Mouse (Mus musculus) urinary bladder, postnatal 25 days (tissue): Measurements from ENCODE around the gene Tgif2.
"Not testable (repeated sequence)": the region's sequence is repeated elsewhere in the genome, so short reads cannot be mapped to it uniquely, and the experiment has no call there.

Experiments
- DNase-seq: peaks from one replicate; pipeline ENCODE4 v3.0.0; 2022; ENCODE audit warnings: low spot score

Gene Tgif2

DNA sequence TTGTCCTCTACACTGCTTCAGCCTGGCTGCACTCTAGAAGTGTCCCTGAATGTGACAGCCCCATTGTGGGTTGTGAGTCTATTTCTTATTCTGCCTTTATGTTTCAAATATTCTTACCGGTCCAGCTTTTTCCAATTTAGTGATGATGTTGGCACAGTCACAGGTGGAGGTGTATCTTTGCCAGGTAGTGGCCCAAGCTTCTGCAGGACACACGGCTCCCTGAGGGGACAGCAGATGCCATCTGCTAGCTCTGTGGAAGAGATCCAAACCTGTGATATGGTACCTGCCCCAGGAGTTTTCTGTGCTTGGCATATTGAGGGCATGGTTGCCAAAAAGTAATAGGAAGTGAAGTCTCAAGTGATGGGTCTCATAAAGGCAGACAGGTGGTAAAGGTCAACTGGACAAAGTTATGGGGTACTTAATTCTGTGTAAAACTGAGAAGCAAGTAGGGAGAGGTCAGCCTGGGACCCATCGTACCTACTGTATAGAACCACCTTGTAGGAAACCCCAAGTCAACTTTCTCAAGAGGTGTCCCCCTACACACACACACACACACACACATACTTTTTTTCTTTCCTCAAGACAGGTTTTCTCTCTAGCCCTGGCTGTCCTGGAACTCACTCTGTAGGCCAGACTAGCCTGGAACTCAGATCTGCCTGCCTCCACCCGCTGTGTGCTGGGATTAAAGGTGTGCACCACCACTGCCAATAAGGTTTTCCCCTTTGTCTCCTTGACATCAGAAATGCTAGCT is 35.1 kb downstream of the Tgif2 start:
- no peak for DNase-seq

DNA sequence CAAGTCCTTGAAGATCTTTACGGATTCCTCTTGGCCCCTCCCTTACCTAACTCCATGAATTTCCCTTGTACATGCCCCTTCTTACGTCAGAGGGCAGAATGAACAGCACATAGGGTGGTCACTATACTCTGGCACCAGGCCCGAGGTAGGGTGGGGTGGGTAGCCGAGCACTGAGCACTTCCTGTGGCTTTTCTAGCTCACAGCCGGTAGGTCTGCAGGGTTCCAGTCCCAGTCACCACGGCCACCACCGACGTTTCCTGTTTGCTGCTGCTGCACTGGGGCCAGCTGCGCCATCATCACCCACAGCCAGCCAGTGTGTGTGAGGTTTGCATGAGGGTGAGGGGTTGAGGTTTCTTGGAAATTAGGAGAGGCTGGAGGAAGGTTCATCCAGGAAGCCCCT is 37.9 kb downstream of the Tgif2 start:
- no peak for DNase-seq

DNA sequence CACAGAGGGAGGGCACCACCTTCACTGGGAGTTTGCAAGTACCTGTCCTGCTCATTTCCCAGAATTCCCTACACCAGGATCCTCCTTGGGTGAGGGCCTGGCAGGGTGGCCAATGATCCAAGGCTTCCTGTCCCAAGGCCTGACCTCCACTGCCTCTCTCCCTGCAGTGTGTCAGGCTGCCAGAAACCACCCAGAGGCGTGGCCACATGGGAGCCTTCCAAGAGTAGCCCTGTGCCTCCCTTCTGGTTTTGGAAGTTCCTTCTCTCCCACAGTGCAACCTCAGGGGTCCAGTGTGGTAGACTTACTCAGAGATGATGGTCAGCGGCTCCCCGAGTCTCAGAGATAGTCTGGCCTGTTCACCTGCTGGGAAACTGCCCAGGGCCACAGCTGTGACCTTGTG is 39.7 kb downstream of the Tgif2 start:
- no peak for DNase-seq

DNA sequence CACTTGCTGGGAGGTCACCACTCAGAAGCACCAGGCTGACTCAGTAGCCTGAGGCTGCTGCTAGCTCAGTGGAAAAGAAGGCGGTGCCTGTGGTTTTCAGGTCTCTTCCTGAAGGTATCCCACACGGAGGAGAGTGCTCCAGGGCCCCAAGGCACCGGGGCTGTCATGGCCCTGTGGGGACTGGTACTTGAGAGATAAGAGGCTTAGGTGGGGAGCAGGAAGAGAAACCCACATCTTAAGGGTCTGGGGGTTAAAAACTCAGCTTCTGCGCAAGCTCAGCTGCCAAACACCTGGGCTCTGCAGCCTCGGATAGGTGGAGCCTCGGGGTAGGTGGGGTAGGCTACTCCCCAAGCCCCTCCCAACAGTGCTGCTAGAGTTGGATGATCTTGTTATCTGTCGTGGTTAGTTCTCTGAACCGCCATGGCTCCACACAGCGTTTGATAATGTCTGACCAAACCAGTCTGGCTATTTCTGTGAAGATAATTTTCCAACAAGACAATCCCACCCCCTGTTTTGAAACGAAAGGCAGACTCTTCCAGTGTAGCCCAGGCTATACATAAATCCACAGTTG is 42.7 kb downstream of the Tgif2 start:
- DNase-seq, result no peak

- DNase-seq, result no peak
Measured at GRCm38 (mm10) chr2:156884396-156885211, 44.8 kb downstream of the Tgif2 start.

- not testable (repeated sequence) for DNase-seq
Measured at GRCm38 (mm10) chr2:156885666-156886065, 45.9 kb downstream of the Tgif2 start.

- no peak for DNase-seq
Measured at GRCm38 (mm10) chr2:156886084-156886631, 46.4 kb downstream of the Tgif2 start.

- no peak for DNase-seq
Measured at GRCm38 (mm10) chr2:156887017-156887416, 47.2 kb downstream of the Tgif2 start, which contains the start of gene Sla2. Gene Sla2 (minus strand): TSS chr2:156887192.

DNA sequence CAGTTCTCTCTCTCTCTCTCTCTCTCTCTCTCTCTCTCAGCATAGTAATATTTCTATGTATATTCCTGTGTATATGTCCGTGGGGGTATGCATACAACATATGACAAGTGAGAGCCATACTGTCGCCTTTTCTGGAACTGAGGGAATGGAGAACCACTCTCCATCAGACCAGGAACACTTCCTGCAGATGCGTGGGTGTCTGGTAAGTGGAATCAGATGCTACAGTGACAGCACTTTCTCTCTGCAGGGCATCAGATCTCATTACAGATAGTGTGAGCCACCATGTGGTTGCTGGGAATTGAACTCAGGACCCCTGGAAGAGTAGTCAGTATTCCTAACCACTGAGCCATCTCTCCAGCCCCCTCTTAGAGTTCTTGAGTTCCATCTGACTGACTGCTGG is 48.7 kb downstream of the Tgif2 start:
- no peak for DNase-seq

GRCm38 (mm10) chr2:156892240-156892639 is 52.4 kb downstream of the Tgif2 start:
- DNase-seq, result no peak

DNA sequence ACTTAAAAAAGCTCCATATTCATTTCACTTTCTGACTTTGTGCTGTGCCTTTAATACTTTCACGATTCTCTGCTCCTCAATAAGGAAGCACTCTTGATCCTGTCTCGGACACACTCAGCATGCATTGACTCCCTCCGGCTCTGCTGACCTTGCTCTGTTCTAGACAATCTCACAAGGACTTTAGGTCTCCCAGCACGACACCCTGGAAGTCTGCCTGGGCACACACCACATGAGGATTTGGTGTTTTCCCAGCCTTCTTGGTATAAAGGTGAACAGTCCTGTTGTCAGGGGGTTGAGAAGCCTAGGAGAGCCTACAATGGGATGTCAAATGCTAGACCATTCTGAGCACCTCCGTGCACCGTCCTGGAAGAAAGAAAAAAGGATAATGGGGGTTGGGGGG is 53.0 kb downstream of the Tgif2 start:
- DNase-seq, result no peak

DNA sequence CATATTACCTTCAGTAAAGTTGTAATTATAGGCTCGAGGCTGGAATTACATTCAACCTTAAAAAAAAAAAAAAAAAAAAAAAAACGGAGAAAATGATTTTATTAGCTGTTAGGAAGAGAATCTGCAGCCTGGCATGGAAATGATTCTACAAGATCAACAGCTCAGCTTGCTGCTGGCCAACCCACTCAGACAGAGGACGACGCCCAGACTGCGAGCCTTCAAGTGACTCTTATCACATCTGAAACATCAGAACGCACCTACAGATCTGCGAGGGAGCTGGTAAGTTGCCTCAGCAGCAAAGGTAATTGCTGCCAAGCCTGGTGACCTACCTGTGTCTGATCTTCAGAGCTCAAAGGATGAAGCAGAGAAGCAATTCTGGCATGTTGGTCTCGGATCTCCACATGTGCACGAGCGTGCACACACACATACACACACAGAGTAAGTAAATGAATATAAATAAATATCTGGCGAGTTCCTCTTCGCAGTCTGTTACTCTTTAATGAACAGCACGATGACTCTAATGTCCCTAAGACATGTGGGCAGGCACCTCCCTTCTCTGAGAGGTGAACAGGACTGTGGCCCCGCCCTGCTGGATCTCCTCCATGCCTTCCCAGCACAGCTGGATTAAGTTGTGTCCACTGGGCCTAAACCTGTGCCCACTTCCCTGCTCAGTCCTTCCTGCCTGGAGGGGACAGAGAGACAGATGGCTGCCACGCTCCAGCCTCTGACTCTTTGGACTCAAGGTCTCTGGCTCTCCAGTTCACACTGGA is 54.9 kb downstream of the Tgif2 start:
- DNase-seq, result no peak

GRCm38 (mm10) chr2:156896384-156896914 is 56.6 kb downstream of the Tgif2 start:
- no peak for DNase-seq

DNA sequence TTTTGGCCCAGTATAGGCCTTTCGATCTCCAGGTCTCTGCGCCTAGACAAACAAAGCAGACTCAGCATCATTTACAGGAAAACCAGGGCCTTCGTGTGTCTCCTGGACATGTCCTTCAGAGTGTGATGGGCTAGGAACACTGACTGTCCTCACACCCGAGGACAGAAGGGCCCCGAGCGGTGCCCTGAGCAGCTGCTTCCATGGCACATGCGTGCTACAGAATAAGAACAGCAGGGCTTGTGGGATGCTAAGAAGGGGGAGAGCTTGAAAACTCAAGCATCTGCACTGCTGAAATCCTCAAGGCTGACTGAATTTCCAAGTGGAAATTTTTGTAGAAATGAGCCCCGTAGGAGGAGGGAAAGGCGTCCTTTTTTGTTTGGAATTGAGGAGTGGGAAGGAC is 57.2 kb downstream of the Tgif2 start:
- no peak for DNase-seq

DNA sequence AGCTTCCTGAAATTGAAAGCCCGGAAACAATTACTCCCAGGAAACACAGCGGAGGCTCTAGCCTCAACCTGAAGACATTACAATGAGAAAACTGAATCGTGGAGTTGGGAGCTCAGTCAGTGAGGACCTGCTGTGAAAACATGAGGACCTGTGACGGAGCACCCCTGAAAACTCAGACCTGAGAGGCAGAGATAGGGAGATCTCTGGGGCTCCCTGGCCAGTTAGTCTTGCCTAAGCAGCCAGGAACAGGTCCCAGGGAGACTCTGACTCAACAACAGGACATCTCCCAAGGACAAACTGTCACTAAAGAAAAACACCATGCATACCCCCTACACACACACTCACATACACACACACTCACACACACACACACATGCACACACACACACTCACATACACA is 58.6 kb downstream of the Tgif2 start:
- DNase-seq, result no peak

DNA sequence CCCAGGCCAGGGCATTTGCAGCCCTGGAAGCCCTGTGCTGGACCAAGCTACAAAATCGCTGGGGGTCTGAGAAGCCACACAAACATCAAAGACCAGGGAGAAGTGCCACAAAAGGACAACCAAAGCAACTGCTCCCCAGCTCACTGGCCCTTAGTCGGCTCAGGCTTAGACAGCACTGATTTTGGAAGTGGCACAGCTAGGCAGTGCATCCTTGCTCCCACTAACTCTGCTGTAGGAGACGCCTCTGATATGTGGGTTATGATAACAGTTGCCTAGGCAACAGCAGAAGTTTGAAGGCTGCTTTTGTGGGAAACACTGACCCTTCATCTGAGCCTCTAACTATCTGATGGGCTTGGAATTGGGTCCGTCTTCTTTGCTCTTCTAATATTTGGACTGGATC is 59.4 kb downstream of the Tgif2 start:
- no peak for DNase-seq

- no peak for DNase-seq
Measured at GRCm38 (mm10) chr2:156901344-156901743, 61.5 kb downstream of the Tgif2 start.

DNA sequence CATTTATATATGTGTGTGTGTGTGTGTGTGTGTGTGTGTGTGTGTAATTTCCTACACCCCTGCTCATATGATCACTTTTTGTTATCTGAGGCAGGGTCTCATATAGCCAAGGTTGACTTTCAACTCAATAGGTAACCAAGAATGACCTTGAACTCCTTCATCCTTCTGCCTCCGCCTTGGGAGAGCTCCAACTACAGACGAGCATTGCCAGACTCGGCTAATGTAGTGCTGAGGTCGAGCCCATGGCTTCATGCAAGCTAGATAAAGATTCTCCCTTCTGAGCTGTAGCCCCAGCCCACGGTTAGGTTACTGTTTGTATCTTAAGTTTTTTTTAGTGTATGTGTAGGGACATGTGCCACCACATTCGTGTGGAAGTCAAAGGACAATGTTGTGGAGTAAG is 62.1 kb downstream of the Tgif2 start:
- DNase-seq, result no peak

DNA sequence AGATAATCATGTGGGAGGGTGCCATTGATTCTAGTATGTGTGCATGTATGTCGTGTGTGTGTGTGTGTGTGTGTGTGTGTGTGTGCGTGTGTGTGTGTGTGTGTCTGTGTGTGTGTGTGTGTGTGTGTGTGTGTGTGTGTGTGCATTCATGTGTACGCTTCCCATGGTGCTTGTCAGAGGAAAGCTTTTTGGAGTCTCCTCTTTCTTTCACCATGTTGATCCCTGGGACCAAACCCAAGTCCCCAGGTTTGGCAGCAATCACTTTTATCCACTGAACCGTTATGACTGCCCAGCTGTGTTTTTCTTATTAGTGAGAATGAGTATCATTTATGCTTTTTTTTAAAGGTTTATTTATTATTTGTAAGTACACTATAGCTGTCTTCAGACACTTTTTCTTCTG is 62.6 kb downstream of the Tgif2 start:
- not testable (repeated sequence) for DNase-seq

- no peak for DNase-seq
Measured at GRCm38 (mm10) chr2:156903367-156903766, 63.6 kb downstream of the Tgif2 start.
